Mouse (Mus musculus) lung, postnatal 25 days (tissue): ENCODE data around the gene Fbxo45.
"Not testable (repeated sequence)": the region's sequence is repeated elsewhere in the genome, so short reads cannot be mapped to it uniquely, and the experiment has no call there.

Source experiments
- DNase-seq: peaks from one replicate; pipeline ENCODE4 v3.0.0; 2022; ENCODE audit warnings: low spot score

The Fbxo45 gene

DNA sequence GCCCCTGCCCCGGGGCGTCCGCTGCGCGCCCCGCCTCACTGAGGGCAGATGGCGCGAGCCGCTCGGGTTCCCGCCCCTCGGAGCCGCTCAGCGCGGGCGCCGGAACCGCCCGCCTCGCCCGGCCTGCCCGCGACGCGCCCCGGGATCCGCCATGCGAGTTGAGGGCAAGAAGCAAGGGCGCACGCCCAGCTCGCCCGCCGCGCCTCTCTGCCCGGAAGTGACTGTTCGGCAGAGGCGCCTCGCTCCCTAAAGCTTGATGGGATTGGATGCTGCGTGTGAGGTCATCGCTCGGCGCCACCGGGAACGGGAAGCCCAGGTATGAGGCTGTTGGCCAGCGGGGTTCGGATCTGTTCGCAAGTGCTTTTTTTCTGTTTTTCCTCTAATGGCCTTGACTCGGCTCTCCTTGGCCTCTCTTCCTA is at the start of gene Fbxo45, which contains the start of gene Wdr53:
TSS of gene Fbxo45 (minus strand) at position 207 of the 419 bp plus-strand sequence.
TSS of gene Wdr53 (plus strand) at position 276 of the 419 bp plus-strand sequence.
- peak; percentile 98 for DNase-seq

DNA sequence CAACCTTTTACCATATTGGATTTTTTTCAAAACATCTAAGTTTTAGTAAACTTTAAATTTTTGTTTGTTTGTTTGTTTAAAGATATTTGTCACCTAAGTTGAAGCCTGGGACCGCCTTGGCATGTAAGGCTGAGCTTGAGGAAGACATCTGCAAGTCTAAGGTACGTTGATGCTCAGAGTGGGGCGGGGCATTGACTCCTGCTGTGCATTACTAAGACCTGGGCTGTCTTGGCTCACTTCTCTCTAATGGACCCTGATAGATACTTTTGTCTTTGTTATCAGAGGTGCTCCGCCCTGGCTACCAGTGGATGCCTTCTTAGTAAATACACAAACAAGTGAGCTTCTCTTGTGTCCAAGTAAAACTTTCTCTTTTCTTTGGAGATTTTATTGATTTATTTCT is 44.9 kb upstream of the Fbxo45 start:
- DNase-seq: no peak

DNA sequence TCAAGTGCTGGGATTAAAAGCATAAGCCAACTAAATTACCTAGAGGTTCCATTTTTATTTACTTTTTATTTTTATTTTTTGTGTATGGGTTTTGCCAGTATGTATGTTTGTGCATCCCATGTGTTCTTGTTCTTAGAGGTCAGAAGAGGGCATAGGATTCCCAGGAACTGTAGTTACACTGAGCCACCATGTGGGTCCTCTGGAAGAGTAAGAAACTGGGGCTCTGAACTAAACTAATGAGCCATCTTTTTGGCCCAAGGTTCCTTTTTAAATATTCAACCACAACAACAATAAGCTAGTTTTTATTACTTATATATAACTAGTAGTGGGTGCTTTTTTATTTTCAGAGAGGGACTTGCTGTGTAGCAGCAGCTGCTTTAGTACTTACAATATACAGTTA is 35.6 kb upstream of the Fbxo45 start:
- DNase-seq: no peak

DNA sequence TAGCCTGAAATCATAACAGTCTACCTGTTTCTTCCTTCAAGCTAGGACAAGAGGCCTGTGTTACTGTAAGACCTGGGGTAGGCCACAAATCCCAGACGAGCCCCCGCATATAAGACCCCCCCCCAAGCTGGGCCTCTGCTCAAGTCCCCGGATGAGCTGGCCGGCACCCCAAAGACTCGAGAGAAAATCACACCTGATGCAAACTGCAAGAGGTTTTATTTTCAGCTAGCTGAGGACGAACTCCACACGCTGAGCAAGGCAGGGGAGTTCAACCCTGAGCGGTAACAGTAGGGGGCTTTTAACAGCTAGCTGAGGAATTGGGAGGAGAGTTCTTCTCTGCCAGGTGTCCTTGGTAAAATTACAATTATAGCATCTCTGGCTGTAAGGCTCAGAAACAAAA is 33.3 kb upstream of the Fbxo45 start:
- DNase-seq: no peak

DNA sequence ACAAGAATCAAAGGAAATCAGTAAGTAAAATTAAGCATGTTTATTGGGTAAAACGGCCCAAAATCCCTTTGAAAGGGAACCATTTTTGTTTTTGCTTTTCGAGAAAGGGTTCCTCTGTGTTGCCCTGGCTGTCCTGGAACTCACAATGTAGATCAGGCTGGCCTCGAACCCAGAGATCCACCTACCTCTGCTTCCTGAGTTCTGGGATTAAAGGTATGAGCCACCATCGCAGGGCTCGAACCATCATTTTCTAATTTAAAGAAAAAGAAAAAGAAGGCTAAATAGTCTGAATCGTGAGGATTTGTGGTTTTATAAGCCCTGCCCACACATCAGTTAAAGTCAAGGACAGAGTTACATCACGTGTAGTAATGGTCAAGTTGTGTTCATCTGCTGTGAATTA is 31.4 kb upstream of the Fbxo45 start:
- DNase-seq: no peak

DNA sequence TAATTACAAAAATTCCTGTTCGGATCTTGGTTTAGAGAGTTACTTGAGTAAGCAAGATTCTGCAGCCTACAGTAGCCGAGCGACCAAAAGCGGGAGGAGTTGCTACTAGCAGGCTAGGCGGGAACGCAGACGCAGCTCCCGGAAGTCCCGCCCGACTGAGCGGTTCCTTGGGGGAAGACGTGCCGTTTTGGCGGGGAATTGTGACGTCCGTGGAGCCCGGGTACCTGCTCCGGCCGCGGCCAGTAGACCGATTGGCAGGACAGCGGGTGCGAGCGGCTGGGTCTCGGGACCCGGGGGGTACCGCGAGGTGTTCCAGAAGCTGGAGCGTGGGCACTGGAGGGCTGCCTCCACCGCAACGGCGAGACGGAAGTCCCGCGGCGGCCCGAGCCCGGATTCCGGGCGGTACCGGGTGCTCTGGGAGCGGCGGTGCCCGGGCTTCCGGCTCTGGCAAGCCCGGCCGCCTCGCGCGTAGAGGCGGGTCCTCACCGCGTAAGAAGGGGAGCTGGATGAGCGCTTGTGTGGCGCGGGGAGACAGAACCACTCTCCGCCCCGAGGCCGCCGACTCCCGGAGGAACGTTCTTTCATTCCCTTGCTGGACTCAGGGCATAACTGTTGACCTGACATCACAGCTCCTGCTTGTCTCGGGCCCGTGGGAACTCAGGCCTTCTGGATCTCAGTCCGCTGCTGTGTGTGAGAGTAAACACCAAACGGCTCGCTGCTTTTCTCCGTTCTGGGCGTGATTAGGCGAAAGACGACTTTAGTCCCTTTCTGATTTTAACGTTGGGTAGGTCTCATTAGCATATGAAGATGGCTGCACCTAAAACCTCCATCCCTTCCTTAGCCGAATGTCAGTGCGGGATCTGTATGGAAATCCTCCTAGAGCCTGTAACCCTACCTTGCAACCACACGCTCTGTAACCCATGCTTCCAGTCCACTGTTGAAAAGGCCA is 30.6 kb upstream of the Fbxo45 start, which contains the start of gene Rnf168:
TSS of gene Rnf168 (plus strand) at position 152 of the 949 bp plus-strand sequence.
- peak; percentile 92 for DNase-seq

DNA sequence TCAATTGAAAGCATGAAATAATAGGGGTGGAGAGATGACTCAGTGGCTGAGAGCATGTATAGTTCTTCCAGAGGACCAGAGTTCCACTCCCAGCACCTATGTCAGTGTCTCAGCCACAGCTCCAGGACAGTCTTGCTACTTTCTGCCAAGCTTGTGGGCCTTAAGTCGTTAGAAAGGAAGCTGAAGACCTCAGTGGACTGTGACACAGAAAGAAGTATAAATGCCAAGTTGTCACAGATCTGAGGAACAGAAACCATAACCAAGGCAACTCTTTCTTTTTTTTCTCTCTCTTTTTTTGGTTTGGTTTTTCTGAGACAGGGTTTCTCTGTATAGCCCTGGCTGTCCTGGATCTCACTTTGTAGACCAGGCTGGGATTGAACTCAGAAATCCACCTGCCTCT is 28.9 kb upstream of the Fbxo45 start:
- no peak for DNase-seq

DNA sequence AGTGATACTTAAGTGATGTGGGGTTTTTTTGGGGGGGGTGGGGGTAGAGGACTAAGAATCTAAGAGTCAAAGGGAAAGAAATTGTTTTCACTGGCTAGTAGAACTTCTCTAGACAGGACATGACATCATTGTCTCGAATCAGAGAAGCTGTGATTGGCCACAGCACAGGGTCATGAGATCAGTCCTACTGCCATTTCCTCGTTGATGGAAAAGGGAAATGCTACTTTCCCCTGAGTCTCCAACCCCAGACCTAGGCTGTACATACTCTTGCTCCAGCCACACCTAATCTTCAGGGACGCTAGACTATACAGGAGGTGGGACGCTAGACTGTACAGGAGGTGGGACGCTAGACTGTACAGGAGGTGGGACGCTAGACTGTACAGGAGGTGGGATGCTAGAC is 28.1 kb upstream of the Fbxo45 start:
- DNase-seq: no peak

DNA sequence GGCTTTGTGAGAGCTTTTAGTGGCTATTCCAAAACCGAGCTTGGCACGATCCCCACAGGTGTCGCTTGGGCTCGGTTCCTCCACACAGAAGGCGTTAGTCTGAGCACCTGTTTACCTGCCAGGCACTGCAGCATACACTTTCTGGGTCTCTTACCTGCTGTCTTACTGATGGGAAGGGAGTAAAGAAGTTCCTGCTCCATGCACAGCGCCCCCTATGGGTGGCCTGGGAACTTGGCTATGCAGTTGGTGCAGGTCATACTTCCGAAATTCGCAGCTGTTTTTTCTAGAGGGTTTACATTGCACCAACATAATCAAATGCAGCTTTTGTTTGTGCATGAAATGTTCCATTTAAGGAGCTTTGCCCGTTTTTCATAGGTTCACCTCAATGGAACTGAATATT is 26.4 kb upstream of the Fbxo45 start:
- no peak for DNase-seq

DNA sequence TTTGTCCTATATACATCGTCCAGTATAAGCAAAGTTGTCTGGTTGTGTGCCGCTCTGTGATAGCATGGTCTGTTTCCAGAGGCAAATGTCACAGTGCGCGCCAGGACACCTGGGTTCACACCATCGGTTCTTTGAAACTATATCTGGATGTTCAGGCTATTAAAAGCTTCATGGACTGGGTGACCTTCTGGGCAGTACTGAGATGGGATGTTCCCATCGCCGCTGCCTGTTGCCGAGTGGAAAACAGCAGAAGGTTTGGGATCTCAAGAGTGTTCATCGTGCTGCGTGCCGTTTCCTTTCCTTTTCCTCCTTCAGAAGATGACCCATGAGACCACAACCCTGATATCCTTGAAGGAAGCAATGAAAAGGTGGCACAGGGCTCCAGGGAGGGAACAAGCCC is 24.3 kb upstream of the Fbxo45 start, which contains the start of gene Smco1:
TSS of gene Smco1 (plus strand) at position 178 of the 400 bp plus-strand sequence.
- no peak for DNase-seq

DNA sequence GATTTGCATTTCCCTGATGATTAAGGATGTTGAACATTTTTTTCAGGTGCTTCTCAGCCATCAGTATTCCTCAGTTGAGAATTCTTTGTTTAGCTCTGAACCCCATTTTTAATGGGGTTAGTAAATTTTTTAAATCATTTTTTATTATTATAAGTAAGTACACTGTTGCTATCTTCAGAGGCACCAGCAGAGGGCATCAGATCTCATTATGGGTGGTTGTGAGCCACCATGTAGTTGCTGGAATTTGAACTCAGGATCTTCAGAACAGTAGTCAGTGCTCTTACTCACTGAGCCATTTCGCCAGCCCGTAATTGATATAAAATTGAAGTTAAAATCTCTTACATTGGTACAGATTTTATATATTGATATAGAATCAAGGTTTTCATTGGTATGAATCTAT is 17.3 kb upstream of the Fbxo45 start:
- DNase-seq: peak; percentile 26

DNA sequence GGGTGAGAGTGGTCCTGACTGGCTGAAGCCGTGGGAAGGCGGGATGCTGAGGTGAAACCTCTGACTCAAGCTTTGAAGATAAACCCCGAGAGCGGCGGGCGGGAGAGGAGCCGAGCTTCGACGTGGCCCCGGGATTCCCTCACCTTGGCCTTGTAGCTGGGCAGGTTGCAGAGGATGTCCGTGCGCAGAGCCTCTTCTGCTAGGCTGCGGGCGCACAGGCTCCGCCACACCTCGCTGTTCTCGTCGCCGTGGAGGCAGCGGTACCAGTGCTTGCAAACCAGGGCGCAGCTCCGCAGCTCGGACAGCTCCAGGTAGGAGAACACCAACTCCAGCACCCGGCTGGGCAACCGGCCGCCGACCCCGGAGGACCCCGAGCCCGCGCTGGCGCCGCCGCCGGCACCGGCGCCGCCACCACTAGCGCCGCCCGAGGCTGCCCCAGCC is 587 bp downstream of the Fbxo45 start:
- peak; percentile 14 for DNase-seq

DNA sequence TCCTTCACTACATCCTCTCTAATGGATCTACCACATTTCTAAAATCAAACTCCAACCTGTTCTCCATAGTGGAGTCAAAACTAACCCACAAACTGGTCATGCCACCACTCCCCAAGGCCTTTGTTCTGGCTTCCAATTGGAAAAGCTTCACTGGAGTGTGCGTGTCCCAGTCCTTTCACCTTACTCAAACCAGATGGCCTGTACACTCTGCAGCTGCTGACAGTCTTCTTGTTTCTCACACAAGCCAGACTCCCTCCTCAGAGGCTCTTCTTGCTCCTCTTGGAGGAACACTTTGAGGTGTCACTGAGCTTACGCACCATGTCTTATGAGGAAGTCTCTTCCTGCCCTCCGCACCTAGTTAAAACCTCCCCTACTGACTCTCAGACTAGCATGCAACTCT is 3.1 kb downstream of the Fbxo45 start:
- no peak for DNase-seq

DNA sequence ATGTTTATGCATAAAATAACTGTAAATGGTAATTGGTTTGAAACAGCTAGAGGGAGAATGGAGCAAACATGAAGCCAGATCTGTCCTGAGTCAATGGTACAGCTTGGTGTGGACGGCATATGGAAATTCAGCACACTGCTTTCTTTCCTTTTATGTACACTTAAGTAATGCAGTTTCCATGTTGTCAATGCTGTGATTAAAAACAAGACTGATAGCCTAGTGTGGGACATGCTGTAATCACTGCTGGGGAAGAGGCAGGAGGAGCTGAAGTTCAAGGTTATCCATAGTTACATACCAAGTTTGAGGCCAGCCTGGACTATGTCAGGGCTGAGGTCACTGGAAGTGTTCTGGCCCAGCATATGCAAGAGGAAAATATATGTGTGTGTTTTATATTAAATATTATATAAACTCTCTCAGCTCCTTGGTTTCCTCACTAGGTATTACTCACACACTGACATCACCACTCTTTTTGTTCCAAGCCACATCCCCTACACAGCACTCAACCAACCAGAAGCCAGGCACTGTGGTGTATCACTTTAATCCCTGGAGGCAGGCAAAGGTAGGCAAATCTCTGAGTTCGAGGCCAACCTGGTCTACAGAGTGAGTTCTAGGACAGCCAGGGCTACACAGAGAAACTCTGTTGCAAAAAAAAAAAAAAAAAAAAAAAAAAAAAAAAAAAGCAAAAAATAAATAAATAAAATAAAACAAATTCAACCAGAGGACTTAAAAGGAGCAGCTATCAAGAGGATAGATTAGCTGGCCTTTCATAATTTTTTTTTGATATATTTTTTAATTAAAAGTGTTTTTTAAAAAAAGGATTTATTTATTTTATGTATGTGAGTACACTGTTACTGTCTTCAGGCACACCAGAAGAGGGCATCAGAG is 7.3 kb downstream of the Fbxo45 start:
- DNase-seq: no peak

DNA sequence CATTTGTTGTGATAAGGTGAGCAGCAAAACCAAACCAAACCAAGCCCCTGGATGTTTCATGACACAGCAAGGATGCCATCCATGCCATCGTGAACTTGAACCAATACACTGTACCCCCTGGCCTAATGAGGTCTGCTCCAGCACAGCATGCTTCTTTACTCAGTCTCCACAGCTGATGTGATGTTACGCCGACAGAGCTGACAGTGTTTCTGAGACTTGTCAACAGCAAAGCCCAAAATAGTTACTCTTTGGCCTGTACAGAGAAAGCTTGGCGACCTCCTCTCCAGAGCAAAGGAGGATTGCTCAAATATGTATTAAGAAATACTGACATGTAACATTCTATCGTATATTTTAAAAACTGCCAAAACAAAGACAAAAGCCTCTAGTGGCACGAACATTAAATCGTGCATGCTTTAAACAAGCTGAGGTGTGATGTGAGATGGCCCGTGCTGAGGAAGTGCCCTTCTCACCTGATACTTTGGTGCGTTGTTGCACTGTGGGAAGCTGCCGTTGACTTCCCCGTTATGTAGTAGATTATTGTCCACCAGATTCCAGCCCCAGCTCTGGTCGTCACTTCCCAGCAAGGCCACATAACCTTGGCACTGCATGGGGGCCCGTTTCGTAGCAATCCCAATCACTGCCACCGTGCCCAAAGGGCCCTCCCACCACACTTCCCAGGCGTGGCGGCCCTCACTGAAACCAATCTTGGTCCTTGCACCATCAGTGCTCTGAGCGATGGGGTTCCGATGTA is 8.9 kb downstream of the Fbxo45 start:
- DNase-seq: peak; percentile 16

DNA sequence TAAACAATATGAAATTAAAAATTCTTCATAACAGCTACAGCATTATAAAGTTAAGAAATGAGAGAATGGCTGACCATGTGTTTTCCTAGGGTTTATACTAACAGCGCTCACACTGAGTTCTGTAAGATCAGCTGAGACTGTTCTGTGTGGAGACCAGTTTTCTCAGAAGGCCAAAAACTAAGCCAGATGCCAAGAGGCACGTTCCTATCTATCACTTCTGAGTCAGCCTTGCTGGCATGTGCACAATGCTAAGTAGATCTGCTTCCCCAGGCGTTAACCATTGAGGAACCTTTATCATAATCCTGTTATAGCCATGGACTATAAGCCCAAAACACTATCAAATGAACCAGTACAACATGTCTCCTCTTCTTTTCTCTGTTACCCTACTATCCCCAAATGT is 14.9 kb downstream of the Fbxo45 start:
- DNase-seq: not testable (repeated sequence)

DNA sequence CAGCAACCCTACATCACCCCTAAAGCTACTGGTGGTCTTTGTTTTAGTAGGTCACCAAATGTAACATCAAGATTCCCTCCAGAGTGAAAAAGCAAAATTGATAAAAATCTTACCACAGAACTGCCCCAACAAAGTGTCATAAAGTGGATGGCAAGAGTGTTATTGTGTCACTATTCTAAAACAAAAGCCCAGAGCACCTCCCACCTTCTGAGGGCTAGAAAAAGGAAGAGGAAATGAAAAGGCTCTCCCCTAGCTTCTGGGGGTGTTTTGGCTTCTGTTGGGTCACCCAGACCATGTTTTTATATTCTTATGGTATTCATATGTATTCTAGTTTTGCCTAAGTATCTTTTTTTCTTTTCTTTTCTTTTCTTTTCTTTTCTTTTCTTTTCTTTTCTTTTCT is 24.6 kb downstream of the Fbxo45 start:
- DNase-seq: no peak

DNA sequence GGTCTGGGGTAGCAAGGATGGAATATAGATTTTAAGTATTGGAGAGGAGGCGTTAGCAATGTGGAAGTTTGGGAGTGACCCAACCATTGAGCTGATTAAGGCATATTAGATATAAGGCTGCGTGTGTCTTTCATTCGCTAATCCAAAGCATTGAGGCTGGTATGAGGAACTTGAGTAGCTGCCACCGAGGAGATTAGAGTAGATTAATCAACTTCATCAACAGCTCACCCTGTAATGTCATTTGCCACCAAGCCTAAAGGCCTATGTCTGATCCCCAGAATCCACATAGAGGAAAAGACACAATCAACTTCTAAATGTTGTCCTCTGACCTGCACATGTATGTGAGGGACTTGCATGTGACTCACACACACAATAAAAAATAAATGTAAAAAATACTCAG is 25.2 kb downstream of the Fbxo45 start:
- DNase-seq: no peak

DNA sequence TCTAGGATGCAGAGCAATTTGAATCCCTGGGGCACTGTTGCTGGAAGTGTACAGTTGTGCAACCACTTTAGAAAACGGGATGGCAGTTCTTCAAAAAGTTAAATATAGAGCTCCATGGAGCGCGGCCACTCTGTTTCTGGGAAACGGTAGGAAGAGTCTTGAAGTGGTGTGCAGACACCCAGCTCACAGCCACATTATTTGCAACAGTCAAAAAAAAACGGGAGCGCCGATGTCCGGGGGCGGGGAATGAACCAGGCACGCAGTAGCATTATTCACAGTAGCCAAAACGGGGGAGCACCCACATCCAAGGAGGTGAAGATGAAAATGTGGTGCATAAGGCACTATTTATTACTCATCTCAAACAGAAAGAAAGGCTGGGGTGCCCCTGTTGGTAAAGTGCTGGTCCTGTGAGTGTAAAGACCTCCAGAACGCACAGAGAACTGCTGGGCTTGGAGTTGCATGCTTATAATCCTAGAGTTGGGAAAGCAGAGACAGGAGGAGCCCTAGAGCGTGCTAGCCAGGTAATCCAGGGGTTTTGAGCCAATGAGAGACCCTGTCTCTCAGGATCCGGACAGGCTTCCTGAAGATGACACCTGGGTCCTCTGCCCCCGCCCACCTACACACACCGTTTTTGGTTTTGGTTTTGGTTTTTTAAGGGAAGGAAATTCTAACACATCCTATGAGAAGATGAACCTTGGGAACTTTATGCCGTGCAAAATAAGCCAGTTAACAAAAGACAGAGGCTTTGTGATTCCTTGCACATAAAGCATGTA is 32.0 kb downstream of the Fbxo45 start:
- no peak for DNase-seq

DNA sequence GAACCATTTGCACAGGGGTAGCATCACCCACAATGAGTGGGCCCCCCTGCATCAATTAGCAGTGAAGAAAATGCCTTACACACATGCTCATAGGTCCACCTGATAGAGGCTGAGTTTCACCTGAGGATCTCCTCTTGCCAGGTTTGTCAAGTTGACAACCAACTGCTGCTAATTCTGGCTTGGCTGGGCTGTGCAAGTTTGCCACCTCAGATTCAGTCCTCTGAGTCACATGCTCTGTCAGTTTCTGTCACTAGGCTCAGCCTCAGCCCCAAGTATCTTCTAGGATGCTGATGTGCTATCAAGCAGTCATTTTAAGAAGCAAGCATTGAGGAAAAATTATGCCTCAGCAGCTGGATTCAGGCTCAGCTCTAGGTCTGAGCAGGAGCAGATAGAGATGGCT is 32.8 kb downstream of the Fbxo45 start:
- DNase-seq: no peak

DNA sequence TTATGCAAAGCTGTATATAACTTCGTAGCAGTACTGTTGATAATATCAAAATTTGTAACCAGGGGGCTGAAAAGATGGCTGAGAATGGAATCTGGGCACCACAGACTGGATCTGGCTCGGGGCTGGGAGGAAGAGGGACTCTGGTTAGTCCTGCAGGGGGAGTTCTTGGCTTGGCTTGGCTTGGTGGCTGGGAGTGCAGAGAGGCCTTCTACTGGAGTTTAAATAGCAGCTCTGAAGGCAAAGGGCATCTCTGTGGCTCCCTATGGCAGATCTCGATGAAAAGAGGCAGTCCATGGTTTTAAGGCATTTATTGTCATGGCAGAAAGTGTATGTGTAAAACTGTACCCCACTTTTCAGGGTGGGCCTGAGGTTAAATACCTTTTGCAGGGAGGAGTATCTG is 42.1 kb downstream of the Fbxo45 start:
- DNase-seq: no peak
